Mouse (Mus musculus): ENCODE measurements around the gene Tns3.

DNA sequence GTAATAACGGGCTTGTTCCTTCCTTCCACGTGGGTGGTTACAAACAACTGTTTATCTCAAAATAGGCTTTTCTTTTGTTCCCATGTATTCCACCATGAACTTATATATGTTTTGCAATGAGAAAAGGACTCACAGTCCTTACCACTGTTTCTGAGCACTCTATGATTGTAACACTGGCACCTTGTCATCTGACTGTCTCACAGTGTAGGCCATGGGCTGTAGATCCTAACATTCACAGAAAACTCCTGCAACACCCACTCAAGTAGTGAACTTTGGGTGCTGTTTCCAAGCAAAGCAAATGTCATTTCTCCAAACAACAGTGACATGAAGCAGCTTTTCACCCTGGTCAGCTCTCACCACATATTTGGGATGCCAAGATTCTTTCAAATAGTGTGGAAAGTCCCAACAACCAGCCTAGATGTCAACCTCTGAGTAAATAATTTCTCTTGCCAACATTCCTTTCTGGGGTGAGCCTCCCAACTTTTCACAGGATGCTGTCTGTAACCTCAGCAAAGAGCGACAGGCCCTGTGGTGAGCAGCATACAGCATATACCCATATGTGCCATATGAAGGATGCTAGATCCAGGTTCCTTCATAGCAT, 10.3 kb upstream of the Tns3 start:
- TF ChIP-seq CTCF (IDR thresholded peaks at IDR 0.05; ENCODE audit: insufficient read depth, low read depth, low read length), result no peak
- no peak for TF ChIP-seq POLR2A (IDR thresholded peaks at IDR 0.05; ENCODE audit: insufficient read depth, low read depth, low read length)
